Mouse (Mus musculus) embryonic facial prominence, embryonic 12.5 days (tissue): Measurements from ENCODE around the gene Itprid1. TPM values are rescaled to one million over a fixed set of nuclear protein-coding genes. Genes with fewer than 3 reads are reported as not detected.
A peak's percentile ranks its signal among the peaks of the same experiment; 100 is the strongest.

Experiments used
- ATAC-seq: fragments of 200-750 bp; cut with Nextera tagmentation; 2 replicates; pipeline ENCODE4 v1.8.0; 2017; ENCODE audit not compliant: insufficient number of reproducible peaks, insufficient read depth, low FRiP score, low TSS enrichment
- H3K27ac ChIP-seq: fragments of 300-500 bp; sonication (generic); 2 replicates; pipeline ENCODE4 v1.5.1; 2016; ENCODE audit warnings: mild to moderate bottlenecking
- H3K27me3 ChIP-seq: fragments of 300-500 bp; sonication (generic); 2 replicates; pipeline ENCODE4 v1.6.1; 2016; ENCODE audit warnings: mild to moderate bottlenecking, moderate library complexity
- H3K36me3 ChIP-seq: fragments of 300-500 bp; sonication (generic); 2 replicates; pipeline ENCODE4 v1.6.1; 2016; ENCODE audit warnings: mild to moderate bottlenecking
- H3K4me1 ChIP-seq: fragments of 300-500 bp; sonication (generic); 2 replicates; pipeline ENCODE4 v1.6.1; 2016
- H3K4me2 ChIP-seq: fragments of 300-500 bp; sonication (generic); replicated peaks from 2 replicates; pipeline ENCODE4 v1.6.1; 2016; ENCODE audit warnings: mild to moderate bottlenecking, moderate library complexity
- H3K4me3 ChIP-seq: fragments of 300-500 bp; sonication (generic); 2 replicates; pipeline ENCODE4 v1.5.1; 2016; ENCODE audit warnings: mild to moderate bottlenecking
- H3K9ac ChIP-seq: fragments of 300-500 bp; sonication (generic); 2 replicates; pipeline ENCODE4 v1.6.1; 2016; ENCODE audit warnings: mild to moderate bottlenecking, moderate library complexity
- H3K9me3 ChIP-seq: fragments of 300-500 bp; sonication (generic); 2 replicates; pipeline ENCODE4 v1.6.1; 2016; ENCODE audit warnings: mild to moderate bottlenecking, moderate library complexity
- WGBS: fragments of 180-500 bp; shearing (Covaris S2); methylation state at CpG from one replicate; pipeline ENCODE4 v1.1.7; 2016; 5-methylcytosine and 5-hydroxymethylcytosine counted together
- polyA plus RNA-seq: library from polyadenylated mRNA; unstranded; fragments of >200 nt; fragmentation: Nextera tagmentation; extraction: Ambion mirVana; gene quantifications from 2 replicates; pipeline ENCODE4 v1.2.1, GENCODE M21; 2016

Gene Itprid1
- polyA plus RNA-seq, 1 experiment from 2014 or later: 0.10 TPM

DNA sequence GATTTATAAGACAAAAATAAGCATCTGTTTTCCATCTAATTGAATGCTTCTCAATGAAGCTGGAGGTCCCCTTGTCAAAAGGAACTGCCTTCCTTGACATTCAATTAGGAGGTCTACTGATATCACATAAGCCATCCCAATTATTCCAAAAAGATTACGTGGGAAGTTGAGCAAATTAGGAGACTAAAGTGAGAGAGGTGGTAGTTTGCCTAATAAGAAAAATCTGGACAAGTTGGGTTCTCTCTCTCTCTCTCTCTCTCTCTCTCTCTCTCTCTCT, 65.6 kb downstream of the Itprid1 start:
- H3K4me3 ChIP-seq: no peak overlapping the region
- H3K27me3 ChIP-seq: no peaks in the 10 kb centered on the region
- H3K9me3 ChIP-seq: no peaks in the 10 kb centered on the region
- H3K9ac ChIP-seq: no peak overlapping the region
- no peak for ATAC-seq
- no peak overlapping the region for H3K4me2 ChIP-seq
- H3K27ac ChIP-seq: no peak overlapping the region
- no peaks in the 10 kb centered on the region for H3K4me1 ChIP-seq
- WGBS: 17% methylated on average over 1 of the region's 1 CpGs
- no peaks in the 10 kb centered on the region for H3K36me3 ChIP-seq

DNA sequence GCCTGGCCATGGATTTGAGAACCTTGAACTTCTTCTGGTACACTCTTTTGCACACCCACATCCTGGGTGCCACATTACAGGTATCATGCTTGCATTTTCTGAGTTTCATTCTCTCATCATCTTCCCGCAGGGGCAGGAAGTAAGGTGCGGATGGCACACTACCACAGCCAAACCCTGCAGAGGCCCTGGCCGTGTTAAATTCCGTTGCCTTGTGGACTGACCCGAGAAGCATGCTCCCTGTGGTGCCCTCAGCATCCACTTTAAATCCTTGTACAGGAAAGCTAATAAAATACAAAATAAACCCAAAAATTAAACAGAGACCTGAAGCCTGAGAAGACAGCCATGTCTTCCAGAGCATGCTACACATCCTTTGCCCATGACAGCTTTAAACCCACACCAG, 82.5 kb downstream of the Itprid1 start:
- WGBS: 87% methylated on average over 5 of the region's 5 CpGs
- no peak overlapping the region for H3K4me3 ChIP-seq
- H3K27me3 ChIP-seq: no peaks in the 10 kb centered on the region
- no peak overlapping the region for H3K4me2 ChIP-seq
- no peak overlapping the region for H3K27ac ChIP-seq
- H3K9ac ChIP-seq: no peak overlapping the region
- no peaks in the 10 kb centered on the region for H3K36me3 ChIP-seq
- no peaks in the 10 kb centered on the region for H3K9me3 ChIP-seq
- no peaks in the 10 kb centered on the region for H3K4me1 ChIP-seq
- ATAC-seq: no peak

DNA sequence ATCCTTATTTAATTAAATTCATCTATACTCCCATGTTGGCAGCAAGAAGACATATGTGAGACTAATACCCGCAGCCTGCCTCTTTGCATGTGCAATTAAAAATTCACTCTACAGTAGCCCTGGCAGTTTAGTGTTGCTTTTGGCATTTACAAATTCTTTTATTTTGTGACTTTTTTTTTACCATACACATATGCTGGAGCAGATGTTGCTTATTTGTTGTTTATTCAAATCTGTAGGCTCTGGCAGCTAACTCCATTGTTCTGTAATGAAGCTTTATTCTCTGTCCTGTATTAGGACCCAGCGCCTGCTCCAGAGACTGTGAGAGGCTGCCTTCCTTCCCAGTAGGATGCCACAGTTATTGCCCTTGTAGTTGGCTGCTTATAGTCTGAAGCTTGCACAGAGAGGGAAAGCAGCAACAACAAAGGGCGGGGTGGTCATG, 83.6 kb downstream of the Itprid1 start:
- Histone ChIP-seq H3K4me3 (no peak overlapping the region), H3K9me3 (no peaks in the 10 kb centered on the region), H3K4me1 (no peaks in the 10 kb centered on the region), H3K9ac (no peak overlapping the region), H3K4me2 (no peak overlapping the region), H3K36me3 (no peaks in the 10 kb centered on the region), H3K27me3 (no peaks in the 10 kb centered on the region), H3K27ac (no peak overlapping the region)
- 68% methylated on average over 3 of the region's 3 CpGs for WGBS
- ATAC-seq: no peak

DNA sequence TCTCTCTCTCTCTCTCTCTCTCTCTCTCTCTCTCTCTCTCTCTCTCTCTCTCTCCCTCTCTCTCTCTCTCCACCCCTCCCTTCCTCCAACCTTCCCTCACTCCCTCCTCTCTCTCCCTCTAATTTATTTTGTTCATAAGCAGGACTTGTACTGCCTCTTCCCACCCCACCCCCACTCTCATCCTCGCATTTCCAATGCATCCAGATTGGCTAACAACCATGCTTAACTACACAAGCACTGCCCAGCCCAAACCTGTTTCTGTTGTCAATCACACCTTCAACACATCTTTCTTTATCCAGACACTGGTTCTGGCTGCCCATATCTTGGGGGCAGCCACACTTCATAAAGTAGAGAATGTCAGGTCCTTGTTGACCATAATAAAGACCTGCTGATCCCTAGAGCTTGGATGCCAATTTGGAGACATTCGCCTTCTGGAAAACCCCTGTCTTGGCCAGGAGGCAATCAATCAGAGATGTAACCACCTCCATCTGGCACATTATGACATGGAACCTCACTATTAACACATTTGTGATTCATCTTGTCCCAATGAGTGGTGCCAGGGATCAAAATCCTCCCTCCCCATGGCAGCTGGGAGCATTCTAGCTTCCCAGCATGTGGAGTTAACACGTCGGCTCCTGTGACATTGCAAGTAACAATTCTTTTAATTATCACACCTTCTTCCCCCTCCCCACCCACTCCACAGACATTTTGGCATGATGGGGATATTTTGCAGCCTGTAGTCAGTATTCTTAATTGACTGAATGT, 84.4 kb downstream of the Itprid1 start:
- no peaks in the 10 kb centered on the region for H3K27me3 ChIP-seq
- no peak overlapping the region for H3K4me3 ChIP-seq
- H3K36me3 ChIP-seq: no peaks in the 10 kb centered on the region
- no peak for ATAC-seq
- no peaks in the 10 kb centered on the region for H3K9me3 ChIP-seq
- no peak overlapping the region for H3K4me2 ChIP-seq
- 77% methylated on average over 4 of the region's 4 CpGs for WGBS
- H3K4me1 ChIP-seq: no peaks in the 10 kb centered on the region
- no peak overlapping the region for H3K27ac ChIP-seq
- H3K9ac ChIP-seq: no peak overlapping the region

DNA sequence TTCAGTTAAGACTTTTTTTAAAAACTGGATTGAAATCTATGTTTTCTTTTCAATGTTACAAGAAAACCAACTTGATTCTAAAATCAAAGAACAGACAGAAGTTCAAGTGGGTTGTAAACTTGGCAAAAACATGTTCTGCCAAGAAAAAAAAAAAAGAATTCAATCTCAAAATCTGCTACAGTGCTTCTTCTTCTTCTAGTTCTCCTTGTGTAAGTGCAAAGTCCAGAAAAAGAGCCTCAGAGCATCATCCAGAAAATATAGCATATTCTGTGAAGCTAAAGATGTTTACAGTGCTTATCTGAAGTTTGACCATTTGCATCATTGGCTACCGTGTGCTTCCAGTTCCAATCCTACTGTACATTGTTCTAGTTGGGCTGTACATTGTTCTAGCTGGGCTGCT, 108.0 kb downstream of the Itprid1 start:
- Histone ChIP-seq H3K4me1 (no peaks in the 10 kb centered on the region), H3K36me3 (no peaks in the 10 kb centered on the region), H3K27me3 (no peaks in the 10 kb centered on the region), H3K27ac (no peak overlapping the region), H3K9ac (no peak overlapping the region), H3K9me3 (no peaks in the 10 kb centered on the region), H3K4me3 (no peak overlapping the region), H3K4me2 (no peak overlapping the region)
- 86% methylated on average over 1 of the region's 1 CpGs for WGBS
- no peak for ATAC-seq

DNA sequence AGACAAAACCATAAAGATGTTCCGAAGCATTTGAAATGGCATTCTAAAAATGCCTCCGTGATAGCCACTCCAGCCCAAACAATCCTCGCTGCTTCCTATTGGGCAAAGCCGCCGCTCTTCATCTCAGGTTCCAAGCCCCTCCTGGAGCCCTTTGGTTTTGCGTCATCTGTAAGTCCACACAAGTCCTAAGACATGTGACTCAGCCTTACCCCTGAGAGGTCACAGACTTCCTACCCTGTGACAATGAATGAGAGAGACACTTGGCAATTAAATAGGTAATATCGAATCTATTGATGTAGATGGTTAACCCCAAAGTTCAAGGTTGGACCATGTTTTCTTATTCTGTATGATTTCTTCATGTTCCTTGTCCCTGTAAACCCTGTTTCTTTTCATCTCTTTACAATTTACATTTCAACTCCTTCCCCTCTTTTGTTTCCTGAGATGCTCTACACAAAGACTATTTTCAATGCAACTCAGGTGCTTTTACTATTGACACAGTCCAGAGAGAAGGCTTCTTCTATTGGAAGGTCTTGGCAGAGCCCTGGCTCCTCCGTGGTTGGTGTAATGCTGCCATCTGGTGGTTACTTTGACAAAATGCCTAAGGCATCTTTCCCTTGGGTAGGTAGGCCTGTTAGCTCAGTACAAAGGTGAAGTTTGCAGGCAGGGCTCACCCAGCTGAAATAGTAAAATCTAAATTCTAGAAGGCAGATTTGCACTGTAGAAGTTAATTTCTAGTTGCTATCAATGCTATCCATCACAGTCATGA, 113.8 kb downstream of the Itprid1 start:
- Histone ChIP-seq H3K9me3 (no peaks in the 10 kb centered on the region), H3K36me3 (no peaks in the 10 kb centered on the region), H3K27me3 (no peaks in the 10 kb centered on the region), H3K27ac (no peak overlapping the region), H3K4me1 (no peaks in the 10 kb centered on the region), H3K9ac (no peak overlapping the region), H3K4me2 (no peak overlapping the region), H3K4me3 (no peak overlapping the region)
- 71% methylated on average over 8 of the region's 8 CpGs for WGBS
- ATAC-seq: peak; percentile 56; the same call in 1 of the 2 replicates

DNA sequence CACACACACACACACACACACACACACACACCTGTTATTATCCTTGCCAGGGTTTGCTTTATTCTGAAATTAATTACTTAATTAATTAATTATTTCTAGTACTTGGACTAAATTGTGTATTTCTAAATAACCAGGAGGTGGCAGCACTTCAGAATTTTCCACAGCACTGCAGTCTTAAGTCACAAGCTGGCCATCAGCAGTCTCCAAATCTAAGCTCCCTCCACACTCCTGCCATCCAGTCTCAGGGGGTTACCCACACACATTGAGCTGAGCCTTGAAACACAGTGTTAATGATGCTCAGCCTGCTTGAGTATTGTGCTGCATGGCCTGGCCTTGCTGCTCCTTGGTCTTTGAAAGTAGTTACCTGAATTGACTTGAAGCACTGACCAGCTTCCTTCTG, 136.3 kb downstream of the Itprid1 start:
- ATAC-seq: no peak

DNA sequence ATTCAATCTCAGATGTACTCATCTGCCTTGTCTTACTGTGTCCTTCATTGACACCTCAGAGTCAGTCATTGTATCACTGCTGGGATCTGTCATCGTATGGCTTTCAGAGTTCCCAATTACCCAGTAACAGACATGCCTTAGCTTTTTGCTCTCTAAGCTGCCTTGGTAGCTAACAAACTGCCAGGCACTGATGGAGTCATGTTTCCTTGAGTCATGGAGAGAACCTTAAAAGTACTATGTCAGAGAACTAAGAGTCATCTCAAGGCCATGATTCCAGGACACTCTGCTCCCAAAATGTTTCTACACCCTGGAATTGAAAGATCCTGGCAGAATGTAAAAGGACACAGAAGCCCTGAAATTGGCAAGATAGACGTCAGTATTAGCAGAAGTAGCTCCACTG, 143.1 kb downstream of the Itprid1 start:
- no peaks in the 10 kb centered on the region for H3K4me1 ChIP-seq
- 78% methylated on average over 2 of the region's 2 CpGs for WGBS
- no peaks in the 10 kb centered on the region for H3K9me3 ChIP-seq
- H3K27ac ChIP-seq: no peak overlapping the region
- ATAC-seq: no peak
- H3K27me3 ChIP-seq: no peaks in the 10 kb centered on the region
- no peak overlapping the region for H3K4me3 ChIP-seq
- no peak overlapping the region for H3K9ac ChIP-seq
- no peak overlapping the region for H3K4me2 ChIP-seq
- H3K36me3 ChIP-seq: no peaks in the 10 kb centered on the region

More for the DNA sequence above, 136.3 kb downstream of the Itprid1 start:
- Histone ChIP-seq H3K36me3 (no peaks in the 10 kb centered on the region), H3K27ac (no peak overlapping the region), H3K27me3 (no peaks in the 10 kb centered on the region), H3K9ac (no peak overlapping the region), H3K4me2 (no peak overlapping the region), H3K9me3 (no peaks in the 10 kb centered on the region), H3K4me3 (no peak overlapping the region), H3K4me1 (no peaks in the 10 kb centered on the region)

DNA sequence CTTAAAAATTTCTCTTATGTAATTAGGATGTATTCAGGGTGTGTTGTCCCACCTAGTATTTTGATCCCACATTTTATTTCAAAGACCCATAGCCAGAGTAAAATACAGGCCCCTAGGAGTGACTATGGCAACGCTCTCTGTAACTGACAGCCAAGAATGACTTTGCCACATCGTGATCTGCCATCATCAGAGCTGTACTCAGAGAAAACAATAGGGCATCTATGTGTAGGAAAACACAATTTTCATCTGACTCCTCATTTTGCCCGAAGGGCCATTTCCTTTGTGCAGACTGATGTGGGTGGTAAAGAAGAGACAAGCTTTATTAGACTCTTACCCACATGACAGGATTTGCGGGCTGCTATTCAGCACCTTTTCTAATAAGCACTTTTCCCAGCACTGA, 172.0 kb downstream of the Itprid1 start:
- no peaks in the 10 kb centered on the region for H3K4me1 ChIP-seq
- H3K36me3 ChIP-seq: no peaks in the 10 kb centered on the region
- no peak overlapping the region for H3K27ac ChIP-seq
- no peaks in the 10 kb centered on the region for H3K9me3 ChIP-seq
- H3K27me3 ChIP-seq: no peaks in the 10 kb centered on the region
- no peak overlapping the region for H3K9ac ChIP-seq
- WGBS: 45% methylated on average over 4 of the region's 4 CpGs
- ATAC-seq: no peak
- H3K4me3 ChIP-seq: no peak overlapping the region
- no peak overlapping the region for H3K4me2 ChIP-seq

DNA sequence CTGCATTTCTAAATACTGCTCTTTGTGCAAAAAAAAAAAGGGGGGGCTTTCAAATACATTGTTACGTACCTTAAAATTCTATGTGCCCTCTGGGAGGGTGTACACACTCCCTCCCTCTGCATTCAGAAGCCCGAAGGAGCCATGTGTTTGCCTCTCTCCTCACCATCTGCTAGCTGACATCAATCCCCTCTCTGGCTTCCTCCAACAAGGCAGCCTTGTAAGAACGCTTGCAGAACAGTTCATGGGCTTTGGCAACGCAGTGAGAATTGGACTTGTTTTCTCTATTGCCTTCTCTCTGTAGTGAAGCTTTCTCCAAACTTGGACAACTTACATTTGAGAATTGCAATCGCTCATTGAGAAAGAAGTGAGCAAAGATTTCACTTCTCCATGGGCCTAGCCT, 175.7 kb downstream of the Itprid1 start:
- Histone ChIP-seq H3K4me1 (no peaks in the 10 kb centered on the region), H3K36me3 (no peaks in the 10 kb centered on the region), H3K27me3 (no peaks in the 10 kb centered on the region), H3K4me2 (no peak overlapping the region), H3K4me3 (no peak overlapping the region), H3K27ac (no peak overlapping the region), H3K9me3 (no peaks in the 10 kb centered on the region), H3K9ac (no peak overlapping the region)
- no peak for ATAC-seq
- WGBS: 78% methylated on average over 5 of the region's 5 CpGs

DNA sequence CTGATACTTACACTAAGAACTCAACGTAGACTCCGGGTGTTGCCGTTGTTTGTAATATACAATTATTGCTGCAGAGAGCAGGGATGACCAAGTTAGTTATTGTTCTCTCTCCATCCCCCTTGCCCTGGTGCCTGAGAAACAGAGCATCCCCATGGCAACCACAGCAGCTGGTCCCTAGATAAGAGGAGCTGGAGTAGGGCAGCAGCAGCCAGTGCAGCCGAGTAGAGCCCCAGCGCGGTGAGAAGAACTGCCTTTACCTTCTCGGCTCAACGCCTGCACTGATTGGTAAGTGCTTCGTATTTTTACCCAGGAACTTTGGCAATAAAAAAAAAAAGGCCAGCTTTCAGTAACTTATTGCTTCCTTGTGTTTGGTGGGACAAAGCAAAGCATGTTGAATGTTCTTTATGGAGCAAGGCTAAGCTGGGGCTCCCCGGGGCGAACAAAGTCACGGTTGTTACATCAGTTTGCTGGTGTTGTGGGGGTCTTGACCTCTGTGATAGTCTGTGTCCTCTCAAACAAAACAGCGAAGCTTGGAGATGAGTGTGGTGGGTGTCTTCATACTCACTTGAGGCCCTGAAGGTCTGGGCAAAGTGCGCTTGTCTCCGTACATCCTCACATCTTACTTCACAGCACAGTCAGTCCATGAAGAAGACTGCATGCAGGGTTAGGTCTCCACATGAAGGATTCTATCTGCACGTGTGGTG, 180.7 kb downstream of the Itprid1 start, which contains the start of gene Ppp1r17:
Gene Ppp1r17 (plus strand): TSS at position 207 of the 704 bp plus-strand sequence.
- 69% methylated on average over 16 of the region's 16 CpGs for WGBS
- no peaks in the 10 kb centered on the region for H3K9me3 ChIP-seq

DNA sequence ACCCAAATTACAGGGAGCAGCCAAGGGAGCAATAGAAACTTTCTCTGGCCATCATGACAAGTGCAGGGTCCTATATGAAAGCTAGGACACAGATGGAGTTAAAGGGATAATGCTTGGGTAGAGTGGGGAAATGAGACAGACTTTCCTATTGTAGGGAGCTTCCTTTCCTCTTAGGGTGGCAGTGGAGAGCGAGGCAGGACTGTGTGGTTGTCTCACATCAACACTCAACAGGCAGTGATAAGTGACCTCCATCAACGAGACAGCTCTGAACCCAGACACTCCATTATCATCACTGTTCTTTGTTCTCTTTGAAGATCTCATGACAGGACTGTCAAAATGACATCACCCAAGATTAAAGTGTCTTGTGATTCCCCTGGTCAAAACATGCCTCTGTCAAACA, 182.9 kb downstream of the Itprid1 start:
- Histone ChIP-seq H3K4me3 (no peak overlapping the region), H3K27ac (no peak overlapping the region), H3K36me3 (no peaks in the 10 kb centered on the region), H3K9ac (no peak overlapping the region), H3K9me3 (no peaks in the 10 kb centered on the region), H3K27me3 (no peaks in the 10 kb centered on the region), H3K4me1 (peaks cover 4% of the 10 kb centered on the region; the same call in 1 of the 2 replicates), H3K4me2 (no peak overlapping the region)
- ATAC-seq: no peak
- 77% methylated on average over 2 of the region's 2 CpGs for WGBS

More for the DNA sequence above, 180.7 kb downstream of the Itprid1 start, which contains the start of gene Ppp1r17:
- H3K36me3 ChIP-seq: no peaks in the 10 kb centered on the region
- no peak for ATAC-seq
- H3K9ac ChIP-seq: no peak within 1 kb of the TSS
- H3K4me2 ChIP-seq: no peak within 1 kb of the TSS
- H3K27ac ChIP-seq: no peak within 1 kb of the TSS; the same call in 1 of the 2 replicates
- H3K27me3 ChIP-seq: no peaks in the 10 kb centered on the region
- peaks cover 3% of the 10 kb centered on the region; the same call in 1 of the 2 replicates for H3K4me1 ChIP-seq
- H3K4me3 ChIP-seq: no peak within 1 kb of the TSS
